Mouse (Mus musculus) brain, embryonic 14.5 days (tissue): Measurements from ENCODE around the gene Vmn1r170.
"Not testable (repeated sequence)": the region's sequence is repeated elsewhere in the genome, so short reads cannot be mapped to it uniquely, and the experiment has no call there.

Source experiments
- CTCF ChIP-seq: fragments of 200-500 bp; IDR thresholded peaks from 2 replicates; pipeline ENCODE4 v1.5.1; 2012; ENCODE audit warnings: inconsistent platforms, mild to moderate bottlenecking, moderate library complexity, borderline replicate concordance; ENCODE audit not compliant: insufficient read depth, insufficient read length; ENCODE audit errors: extremely low read depth
- POLR2A ChIP-seq: fragments of 200-500 bp; IDR thresholded peaks from 2 replicates; pipeline ENCODE4 v1.6.1; 2012; ENCODE audit warnings: mild to moderate bottlenecking, inconsistent platforms, borderline replicate concordance; ENCODE audit not compliant: poor library complexity, insufficient read depth, insufficient read length, severe bottlenecking; ENCODE audit errors: extremely low read depth

DNA sequence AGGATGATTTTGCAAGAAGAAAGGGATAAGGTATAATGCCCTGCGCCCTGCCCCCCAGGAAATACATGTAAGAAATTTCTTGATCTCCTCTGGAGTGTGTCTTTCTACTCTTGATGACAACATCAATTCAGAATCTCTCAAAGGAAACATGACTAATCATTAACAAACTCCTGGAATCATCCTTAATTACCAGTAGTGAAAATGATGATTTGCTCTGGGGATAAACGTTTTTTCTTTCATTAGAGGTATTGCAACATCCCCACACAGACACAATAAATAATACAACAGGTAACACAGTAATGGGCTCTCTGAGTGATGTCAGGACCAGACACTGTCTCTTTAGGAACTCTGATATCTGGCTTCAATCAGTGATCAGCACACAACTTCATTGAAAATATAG, 30.7 kb upstream of the Vmn1r170 start, which contains the start of gene Vmn1r169:
- TF ChIP-seq POLR2A, CTCF: not testable (repeated sequence)
